Mouse (Mus musculus): ENCODE measurements around the gene Ankrd54. TPM values are rescaled to one million over a fixed set of nuclear protein-coding genes. Genes with fewer than 3 reads are reported as not detected.

Ankrd54 gene
- polyA plus RNA-seq, 1 experiment = not detected

- TF ChIP-seq POLR2A (IDR thresholded peaks at IDR 0.05; ENCODE audit: insufficient read depth, low read depth, low read length) = no peak
- TF ChIP-seq CTCF (IDR thresholded peaks at IDR 0.05; ENCODE audit: insufficient read depth, low read depth, low read length) = no peak
- no peak overlapping the region for H3K4me3 ChIP-seq (ENCODE audit: insufficient read depth, low read depth, low read length)
- 73% methylated on average over 13 of the region's 13 CpGs for WGBS
- peaks cover 8% of the 10 kb centered on the region for H3K4me1 ChIP-seq (ENCODE audit: control insufficient read depth, insufficient read depth, low read length)
- no peak overlapping the region for H3K27ac ChIP-seq (ENCODE audit: insufficient read depth, low read depth, low read length)
Measured at GRCm38 (mm10) chr15:79051461-79052360, 11.0 kb downstream of the Ankrd54 start.

GRCm38 (mm10) chr15:79050964-79051363 is 11.7 kb downstream of the Ankrd54 start:
- H3K4me3 ChIP-seq (ENCODE audit: insufficient read depth, low read depth, low read length) = no peak overlapping the region
- TF ChIP-seq CTCF (IDR thresholded peaks at IDR 0.05; ENCODE audit: insufficient read depth, low read depth, low read length) = no peak
- no peak for TF ChIP-seq POLR2A (IDR thresholded peaks at IDR 0.05; ENCODE audit: insufficient read depth, low read depth, low read length)
- no peak overlapping the region for H3K27ac ChIP-seq (ENCODE audit: insufficient read depth, low read depth, low read length)
- peaks cover 8% of the 10 kb centered on the region for H3K4me1 ChIP-seq (ENCODE audit: control insufficient read depth, insufficient read depth, low read length)
- 80% methylated on average over 2 of the region's 2 CpGs for WGBS

- 44% methylated on average over 9 of the region's 9 CpGs for WGBS
- Histone ChIP-seq H3K4me1 (ENCODE audit: control insufficient read depth, insufficient read depth, low read length) (peaks cover 8% of the 10 kb centered on the region), H3K4me3 (ENCODE audit: insufficient read depth, low read depth, low read length) (no peak overlapping the region), H3K27ac (ENCODE audit: insufficient read depth, low read depth, low read length) (no peak overlapping the region)
- TF ChIP-seq POLR2A (IDR thresholded peaks at IDR 0.05; ENCODE audit: insufficient read depth, low read depth, low read length) = no peak
- TF ChIP-seq CTCF (IDR thresholded peaks at IDR 0.05; ENCODE audit: insufficient read depth, low read depth, low read length) = no peak
Measured at GRCm38 (mm10) chr15:79050160-79050845, 12.4 kb downstream of the Ankrd54 start.

- WGBS = 75% methylated on average over 4 of the region's 4 CpGs
- H3K4me1 ChIP-seq (ENCODE audit: control insufficient read depth, insufficient read depth, low read length) = peaks cover 9% of the 10 kb centered on the region
- no peak overlapping the region for H3K27ac ChIP-seq (ENCODE audit: insufficient read depth, low read depth, low read length)
- TF ChIP-seq CTCF (IDR thresholded peaks at IDR 0.05; ENCODE audit: insufficient read depth, low read depth, low read length) (no peak), POLR2A (IDR thresholded peaks at IDR 0.05; ENCODE audit: insufficient read depth, low read depth, low read length) (no peak)
- no peak overlapping the region for H3K4me3 ChIP-seq (ENCODE audit: insufficient read depth, low read depth, low read length)
Measured at GRCm38 (mm10) chr15:79048186-79048585, 14.5 kb downstream of the Ankrd54 start.

GRCm38 (mm10) chr15:79044837-79045236 is 17.9 kb downstream of the Ankrd54 start:
- H3K4me1 ChIP-seq (ENCODE audit: control insufficient read depth, insufficient read depth, low read length) = peaks cover 18% of the 10 kb centered on the region
- no peak for TF ChIP-seq POLR2A (IDR thresholded peaks at IDR 0.05; ENCODE audit: insufficient read depth, low read depth, low read length)
- no peak for TF ChIP-seq CTCF (IDR thresholded peaks at IDR 0.05; ENCODE audit: insufficient read depth, low read depth, low read length)
- no peak overlapping the region for H3K27ac ChIP-seq (ENCODE audit: insufficient read depth, low read depth, low read length)
- 28% methylated on average over 4 of the region's 4 CpGs for WGBS
- H3K4me3 ChIP-seq (ENCODE audit: insufficient read depth, low read depth, low read length) = no peak overlapping the region

- Histone ChIP-seq H3K4me1 (ENCODE audit: control insufficient read depth, insufficient read depth, low read length) (peaks cover 22% of the 10 kb centered on the region), H3K4me3 (ENCODE audit: insufficient read depth, low read depth, low read length) (peak overlapping the region; percentile 58), H3K27ac (ENCODE audit: insufficient read depth, low read depth, low read length) (no peak overlapping the region)
- 1% methylated on average over 104 of the region's 105 CpGs for WGBS
- TF ChIP-seq POLR2A (IDR thresholded peaks at IDR 0.05; ENCODE audit: insufficient read depth, low read depth, low read length) (no peak; the same call in 1 of the 2 replicates), CTCF (IDR thresholded peaks at IDR 0.05; ENCODE audit: insufficient read depth, low read depth, low read length) (peak; percentile 17; the same call in 1 of the 2 replicates)
Measured at GRCm38 (mm10) chr15:79042721-79043491, 19.8 kb downstream of the Ankrd54 start.

- H3K27ac ChIP-seq (ENCODE audit: insufficient read depth, low read depth, low read length) = no peak within 1 kb of the TSS
- WGBS = 68% methylated on average over 6 of the region's 6 CpGs
- no peak for TF ChIP-seq CTCF (IDR thresholded peaks at IDR 0.05; ENCODE audit: insufficient read depth, low read depth, low read length)
- no peak for TF ChIP-seq POLR2A (IDR thresholded peaks at IDR 0.05; ENCODE audit: insufficient read depth, low read depth, low read length)
- peaks cover 23% of the 10 kb centered on the region for H3K4me1 ChIP-seq (ENCODE audit: control insufficient read depth, insufficient read depth, low read length)
- peak within 1 kb of the TSS; percentile 58 for H3K4me3 ChIP-seq (ENCODE audit: insufficient read depth, low read depth, low read length)
Measured at GRCm38 (mm10) chr15:79041585-79041984, 21.1 kb downstream of the Ankrd54 start, which contains the start of gene Galr3. Gene Galr3 (plus strand): TSS chr15:79041885.
